24 mouse cellular contexts compared by ENCODE assay signal in genomic region chr10:43159333-43159732, GRCm38 (mm10). TPM values are rescaled to one million over a fixed set of nuclear protein-coding genes. Genes with fewer than 3 reads are reported as not detected.
A peak's percentile ranks its signal among the peaks of the same experiment; 100 is the strongest.
DNase-seq lines count a peak whose midpoint lies in the region; ATAC-seq lines count a peak whose summit lies in the region.
"Had no signal": no experiment of that assay in that cellular context is flagged by ENCODE, and none has a peak within 500 bp of the region (broad histone marks: within the 10 kb centered on the region; RNA-seq: fewer than 3 reads in every experiment).

No protein-coding gene starts in this region.

- peak; percentile 57 for ATAC-seq in frontal cortex, adult (ENCODE audit: low TSS enrichment)
- ATAC-seq in midbrain, embryonic 16.5 days: no peak
- 0 out of 2 replicates have a peak, but pooled peaks have one; percentile 34 for ATAC-seq in heart, embryonic 16.5 days (replicated peaks; ENCODE audit: extremely low read depth, insufficient read depth, low FRiP score)
- ATAC-seq: activated CD4-positive, CD25-positive, alpha-beta regulatory T cell, adult 4 months; forebrain, embryonic 15.5 days had no signal

- H3K36me3 ChIP-seq in midbrain, embryonic 10.5 days: 0 out of 2 replicates have a peak, but pooled peaks cover 6% of the 10 kb centered on the region
- no peaks in the 10 kb centered on the region for H3K36me3 ChIP-seq in midbrain, embryonic 16.5 days (ENCODE audit: control insufficient read depth, insufficient read depth, low read length)
- H3K36me3 ChIP-seq in heart, embryonic 16.5 days (ENCODE audit: control insufficient read depth, insufficient read depth): no peaks in the 10 kb centered on the region
- H3K36me3 ChIP-seq in embryonic facial prominence, embryonic 10.5 days (replicated peaks): peaks cover 19% of the 10 kb centered on the region
- H3K36me3 ChIP-seq: embryonic facial prominence, embryonic 15.5 days; forebrain, embryonic 15.5 days; kidney, embryonic 15.5 days; lung, embryonic 15.5 days; stomach, embryonic 15.5 days had no signal

- H3K27me3 ChIP-seq in midbrain, embryonic 10.5 days (ENCODE audit: low read depth, poor library complexity, severe bottlenecking): no peaks in the 10 kb centered on the region
- H3K27me3 ChIP-seq in midbrain, embryonic 16.5 days (ENCODE audit: control insufficient read depth, insufficient read depth, low read depth, low read length): no peaks in the 10 kb centered on the region
- no peaks in the 10 kb centered on the region for H3K27me3 ChIP-seq in heart, embryonic 16.5 days (ENCODE audit: control insufficient read depth, insufficient read depth, low read length)
- H3K27me3 ChIP-seq in embryonic facial prominence, embryonic 10.5 days (replicated peaks; ENCODE audit: low read depth, poor library complexity, severe bottlenecking): no peaks in the 10 kb centered on the region
- H3K27me3 ChIP-seq: embryonic facial prominence, embryonic 15.5 days; forebrain, embryonic 15.5 days; hindbrain, embryonic 13.5 days; kidney, embryonic 15.5 days; lung, embryonic 15.5 days; stomach, embryonic 15.5 days had no signal

- peaks cover 30% of the 10 kb centered on the region for H3K4me1 ChIP-seq in midbrain, embryonic 10.5 days
- peaks cover 17% of the 10 kb centered on the region for H3K4me1 ChIP-seq in midbrain, embryonic 16.5 days (ENCODE audit: control insufficient read depth, insufficient read depth, low read length)
- peaks cover 11% of the 10 kb centered on the region for H3K4me1 ChIP-seq in heart, embryonic 16.5 days (ENCODE audit: control insufficient read depth, insufficient read depth, low read length)
- peaks cover 22% of the 10 kb centered on the region for H3K4me1 ChIP-seq in embryonic facial prominence, embryonic 10.5 days

- H3K27ac ChIP-seq in midbrain, embryonic 10.5 days (replicated peaks): 0 out of 2 replicates have a peak overlapping the region, but pooled peaks have one; percentile 9
- no peak overlapping the region for H3K27ac ChIP-seq in midbrain, embryonic 16.5 days (ENCODE audit: low read length)
- peak overlapping the region; percentile 83 for H3K27ac ChIP-seq in heart, embryonic 16.5 days (ENCODE audit: low read length)
- no peak overlapping the region for H3K27ac ChIP-seq in embryonic facial prominence, embryonic 10.5 days (replicated peaks)
- H3K27ac ChIP-seq: embryonic facial prominence, embryonic 15.5 days; forebrain, embryonic 15.5 days; hindbrain, embryonic 13.5 days; kidney, embryonic 15.5 days; liver, embryonic 14.5 days; lung, embryonic 15.5 days; stomach, embryonic 15.5 days had no signal

- 77% methylated on average over 5 of the region's 5 CpGs for WGBS in midbrain, embryonic 10.5 days
- WGBS in midbrain, embryonic 16.5 days: 82% methylated on average over 5 of the region's 5 CpGs
- WGBS in heart, embryonic 16.5 days: 51% methylated on average over 5 of the region's 5 CpGs
- WGBS in embryonic facial prominence, embryonic 10.5 days: 88% methylated on average over 5 of the region's 5 CpGs

- H3K9me3 ChIP-seq in midbrain, embryonic 10.5 days (replicated peaks): peaks cover 7% of the 10 kb centered on the region
- no peaks in the 10 kb centered on the region for H3K9me3 ChIP-seq in midbrain, embryonic 16.5 days (replicated peaks; ENCODE audit: control insufficient read depth, low read length, poor library complexity, severe bottlenecking)
- peaks cover 3% of the 10 kb centered on the region for H3K9me3 ChIP-seq in heart, embryonic 16.5 days (replicated peaks; ENCODE audit: control insufficient read depth, low read length)
- peaks cover 7% of the 10 kb centered on the region for H3K9me3 ChIP-seq in embryonic facial prominence, embryonic 10.5 days
- H3K9me3 ChIP-seq: embryonic facial prominence, embryonic 15.5 days; hindbrain, embryonic 13.5 days; stomach, embryonic 15.5 days had no signal

- DNase-seq in frontal cortex, postnatal 14 days (ENCODE audit: low spot score in 2 of 2): no peak
- DNase-seq in midbrain, embryonic 10.5 days (ENCODE audit: low spot score): no peak
- no peak for DNase-seq in lung, postnatal 14 days
- no peak for DNase-seq in urinary bladder, postnatal 25 days (ENCODE audit: low spot score)
- DNase-seq in embryonic facial prominence, embryonic 10.5 days (ENCODE audit: low spot score): no peak
- DNase-seq: adrenal gland, postnatal 14 days; cerebellum, adult 8-10 months; cerebellum, postnatal 36 days; embryo, embryonic 11 days; kidney, adult 11 months; kidney, postnatal 4 days; lung, postnatal 4 days; thymus, postnatal 4 days had no signal

- H3K9ac ChIP-seq in midbrain, embryonic 16.5 days (ENCODE audit: low read depth, low read length): no peak overlapping the region
- H3K9ac ChIP-seq in heart, embryonic 16.5 days (ENCODE audit: low read length): no peak overlapping the region
- H3K9ac ChIP-seq: embryonic facial prominence, embryonic 15.5 days; forebrain, embryonic 15.5 days; hindbrain, embryonic 13.5 days; kidney, embryonic 15.5 days; liver, embryonic 14.5 days; lung, embryonic 15.5 days; stomach, embryonic 15.5 days had no signal

- H3K4me3 ChIP-seq in midbrain, embryonic 10.5 days: no peak overlapping the region
- H3K4me3 ChIP-seq in midbrain, embryonic 16.5 days (ENCODE audit: low read depth, low read length): no peak overlapping the region
- H3K4me3 ChIP-seq in heart, embryonic 16.5 days (ENCODE audit: low read length): no peak overlapping the region
- H3K4me3 ChIP-seq in embryonic facial prominence, embryonic 10.5 days: no peak overlapping the region
- H3K4me3 ChIP-seq: embryonic facial prominence, embryonic 15.5 days; forebrain, embryonic 15.5 days; hindbrain, embryonic 13.5 days; kidney, embryonic 15.5 days; lung, embryonic 15.5 days; stomach, embryonic 15.5 days had no signal

- H3K4me2 ChIP-seq in midbrain, embryonic 16.5 days (ENCODE audit: low read length): no peak overlapping the region
- H3K4me2 ChIP-seq in heart, embryonic 16.5 days (ENCODE audit: low read depth, low read length): peak overlapping the region; percentile 46
- H3K4me2 ChIP-seq: embryonic facial prominence, embryonic 15.5 days; forebrain, embryonic 15.5 days; hindbrain, embryonic 13.5 days; kidney, embryonic 15.5 days; lung, embryonic 15.5 days; stomach, embryonic 15.5 days had no signal

RNA-seq across cellular contexts. Expression of gene Sobp, which starts 15.0 kb away (rescaled TPM):
- polyA plus RNA-seq in midbrain, embryonic 10.5 days (2016; fragmentation: Nextera tagmentation; extraction: Ambion mirVana): 2.0 and 2.3 TPM in 2 replicates
- 12.4 and 14.4 TPM in 2 replicates for polyA plus RNA-seq in midbrain, embryonic 16.5 days (2015; fragmentation: Nextera tagmentation; extraction: Ambion mirVana)
- polyA plus RNA-seq in heart, embryonic 16.5 days (2015; fragmentation: Nextera tagmentation; extraction: Ambion mirVana): 1.9 and 2.0 TPM in 2 replicates
- polyA plus RNA-seq in embryonic facial prominence, embryonic 10.5 days (2016; fragmentation: Nextera tagmentation; extraction: Ambion mirVana): 3.1 and 3.2 TPM in 2 replicates
- polyA plus RNA-seq: activated CD4-positive, CD25-positive, alpha-beta regulatory T cell, adult 4 months had no signal

RNA-seq across cellular contexts. Expression of gene 9030612E09Rik, which starts 15.2 kb away (rescaled TPM):
- 0.79 and 1.3 TPM in 2 replicates for polyA plus RNA-seq in midbrain, embryonic 10.5 days (2016; fragmentation: Nextera tagmentation; extraction: Ambion mirVana)
- polyA plus RNA-seq in midbrain, embryonic 16.5 days (2015; fragmentation: Nextera tagmentation; extraction: Ambion mirVana): 1.8 and 2.6 TPM in 2 replicates
- polyA plus RNA-seq in heart, embryonic 16.5 days (2015; fragmentation: Nextera tagmentation; extraction: Ambion mirVana): 0.69 and 0.92 TPM in 2 replicates
- 0.80 and 1.4 TPM in 2 replicates for polyA plus RNA-seq in embryonic facial prominence, embryonic 10.5 days (2016; fragmentation: Nextera tagmentation; extraction: Ambion mirVana)
- polyA plus RNA-seq: activated CD4-positive, CD25-positive, alpha-beta regulatory T cell, adult 4 months; liver, embryonic 14.5 days had no signal

Comparison
In these comparisons a context has a peak if more than half of its experiments do, and no peak if none do; other contexts are left out.
1. H3K27ac ChIP-seq: peak in midbrain, embryonic 10.5 days (single experiment) and heart, embryonic 16.5 days (single experiment); none in midbrain, embryonic 16.5 days (single experiment) and embryonic facial prominence, embryonic 10.5 days (single experiment).